Mouse (Mus musculus): ENCODE results near the gene 9230112D13Rik. TPM values are rescaled to one million over a fixed set of nuclear protein-coding genes. Genes with fewer than 3 reads are reported as not detected.

Gene 9230112D13Rik
- polyA plus RNA-seq, 1 experiment: not detected

- peak overlapping the region; percentile 77 for H3K4me3 ChIP-seq (ENCODE audit: low read depth, low read length)
- no peaks in the 10 kb centered on the region for H3K9me3 ChIP-seq (replicated peaks; ENCODE audit: control insufficient read depth, insufficient read depth, low read length, poor library complexity, severe bottlenecking)
- no peaks in the 10 kb centered on the region for H3K36me3 ChIP-seq (ENCODE audit: control insufficient read depth, insufficient read depth, low read length, poor library complexity, severe bottlenecking)
- no peaks in the 10 kb centered on the region for H3K27me3 ChIP-seq (ENCODE audit: control insufficient read depth, insufficient read depth, low read length, poor library complexity, severe bottlenecking)
- peak overlapping the region; percentile 93 for H3K9ac ChIP-seq (ENCODE audit: low read depth, poor library complexity, severe bottlenecking)
- TF ChIP-seq POLR2A (IDR thresholded peaks at IDR 0.05; ENCODE audit: insufficient read depth, low read length): peak; percentile 33
- TF ChIP-seq CTCF (IDR thresholded peaks at IDR 0.05; ENCODE audit: low read depth, low read length): no peak
- no peaks in the 10 kb centered on the region for H3K4me1 ChIP-seq (ENCODE audit: control insufficient read depth, insufficient read depth, low read length)
- peak overlapping the region; percentile 95 for H3K27ac ChIP-seq (ENCODE audit: insufficient read depth, low read length)
These were observed 25.9 kb upstream of the 9230112D13Rik start for GRCm38 (mm10) chr14:34548391-34549001.

GRCm38 (mm10) chr14:34544545-34544944 is 21.9 kb upstream of the 9230112D13Rik start:
- Histone ChIP-seq H3K36me3 (ENCODE audit: control insufficient read depth, insufficient read depth, low read length, poor library complexity, severe bottlenecking) (no peaks in the 10 kb centered on the region), H3K4me1 (ENCODE audit: control insufficient read depth, insufficient read depth, low read length) (peaks cover 4% of the 10 kb centered on the region), H3K27ac (ENCODE audit: insufficient read depth, low read length) (no peak overlapping the region), H3K9ac (ENCODE audit: low read depth, poor library complexity, severe bottlenecking) (no peak overlapping the region), H3K9me3 (replicated peaks; ENCODE audit: control insufficient read depth, insufficient read depth, low read length, poor library complexity, severe bottlenecking) (no peaks in the 10 kb centered on the region), H3K4me3 (ENCODE audit: low read depth, low read length) (no peak overlapping the region), H3K27me3 (ENCODE audit: control insufficient read depth, insufficient read depth, low read length, poor library complexity, severe bottlenecking) (no peaks in the 10 kb centered on the region)
- no peak for TF ChIP-seq POLR2A (IDR thresholded peaks at IDR 0.05; ENCODE audit: insufficient read depth, low read length)

GRCm38 (mm10) chr14:34544001-34544400 is 21.4 kb upstream of the 9230112D13Rik start:
- no peaks in the 10 kb centered on the region for H3K27me3 ChIP-seq (ENCODE audit: control insufficient read depth, insufficient read depth, low read length, poor library complexity, severe bottlenecking)
- H3K4me3 ChIP-seq (ENCODE audit: low read depth, low read length): no peak overlapping the region
- no peak for TF ChIP-seq CTCF (IDR thresholded peaks at IDR 0.05; ENCODE audit: low read depth, low read length)
- no peak for TF ChIP-seq POLR2A (IDR thresholded peaks at IDR 0.05; ENCODE audit: insufficient read depth, low read length)
- TF ChIP-seq EP300 (IDR thresholded peaks at IDR 0.05; ENCODE audit: insufficient read depth, low read depth, low read length): no peak

GRCm38 (mm10) chr14:34543596-34543995 is 21.0 kb upstream of the 9230112D13Rik start:
- Histone ChIP-seq H3K4me1 (ENCODE audit: control insufficient read depth, insufficient read depth, low read length) (peaks cover 4% of the 10 kb centered on the region), H3K4me3 (ENCODE audit: low read depth, low read length) (no peak overlapping the region), H3K27ac (ENCODE audit: insufficient read depth, low read length) (no peak overlapping the region), H3K36me3 (ENCODE audit: control insufficient read depth, insufficient read depth, low read length, poor library complexity, severe bottlenecking) (no peaks in the 10 kb centered on the region), H3K27me3 (ENCODE audit: control insufficient read depth, insufficient read depth, low read length, poor library complexity, severe bottlenecking) (no peaks in the 10 kb centered on the region), H3K9me3 (replicated peaks; ENCODE audit: control insufficient read depth, insufficient read depth, low read length, poor library complexity, severe bottlenecking) (no peaks in the 10 kb centered on the region), H3K9ac (ENCODE audit: low read depth, poor library complexity, severe bottlenecking) (no peak overlapping the region)
- no peak for TF ChIP-seq POLR2A (IDR thresholded peaks at IDR 0.05; ENCODE audit: insufficient read depth, low read length)
- TF ChIP-seq EP300 (IDR thresholded peaks at IDR 0.05; ENCODE audit: insufficient read depth, low read depth, low read length): no peak
- no peak for TF ChIP-seq CTCF (IDR thresholded peaks at IDR 0.05; ENCODE audit: low read depth, low read length)

More at GRCm38 (mm10) chr14:34544001-34544400, 21.4 kb upstream of the 9230112D13Rik start:
- Histone ChIP-seq H3K27ac (ENCODE audit: insufficient read depth, low read length) (no peak overlapping the region), H3K9ac (ENCODE audit: low read depth, poor library complexity, severe bottlenecking) (no peak overlapping the region), H3K9me3 (replicated peaks; ENCODE audit: control insufficient read depth, insufficient read depth, low read length, poor library complexity, severe bottlenecking) (no peaks in the 10 kb centered on the region), H3K4me1 (ENCODE audit: control insufficient read depth, insufficient read depth, low read length) (peaks cover 4% of the 10 kb centered on the region), H3K36me3 (ENCODE audit: control insufficient read depth, insufficient read depth, low read length, poor library complexity, severe bottlenecking) (no peaks in the 10 kb centered on the region)

GRCm38 (mm10) chr14:34541896-34542295 is 19.3 kb upstream of the 9230112D13Rik start:
- H3K9me3 ChIP-seq (replicated peaks; ENCODE audit: control insufficient read depth, insufficient read depth, low read length, poor library complexity, severe bottlenecking): no peaks in the 10 kb centered on the region
- no peak for TF ChIP-seq POLR2A (IDR thresholded peaks at IDR 0.05; ENCODE audit: insufficient read depth, low read length)
- TF ChIP-seq CTCF (IDR thresholded peaks at IDR 0.05; ENCODE audit: low read depth, low read length): no peak
- no peak for TF ChIP-seq EP300 (IDR thresholded peaks at IDR 0.05; ENCODE audit: insufficient read depth, low read depth, low read length)
- H3K36me3 ChIP-seq (ENCODE audit: control insufficient read depth, insufficient read depth, low read length, poor library complexity, severe bottlenecking): no peaks in the 10 kb centered on the region
- no peak overlapping the region for H3K27ac ChIP-seq (ENCODE audit: insufficient read depth, low read length)
- peaks cover 4% of the 10 kb centered on the region for H3K4me1 ChIP-seq (ENCODE audit: control insufficient read depth, insufficient read depth, low read length)
- no peaks in the 10 kb centered on the region for H3K27me3 ChIP-seq (ENCODE audit: control insufficient read depth, insufficient read depth, low read length, poor library complexity, severe bottlenecking)
- H3K4me3 ChIP-seq (ENCODE audit: low read depth, low read length): no peak overlapping the region
- H3K9ac ChIP-seq (ENCODE audit: low read depth, poor library complexity, severe bottlenecking): no peak overlapping the region

- Histone ChIP-seq H3K36me3 (ENCODE audit: control insufficient read depth, insufficient read depth, low read length, poor library complexity, severe bottlenecking) (no peaks in the 10 kb centered on the region), H3K4me3 (ENCODE audit: low read depth, low read length) (peak overlapping the region; percentile 62), H3K4me1 (ENCODE audit: control insufficient read depth, insufficient read depth, low read length) (peaks cover 4% of the 10 kb centered on the region), H3K27me3 (ENCODE audit: control insufficient read depth, insufficient read depth, low read length, poor library complexity, severe bottlenecking) (no peaks in the 10 kb centered on the region), H3K9me3 (replicated peaks; ENCODE audit: control insufficient read depth, insufficient read depth, low read length, poor library complexity, severe bottlenecking) (no peaks in the 10 kb centered on the region), H3K27ac (ENCODE audit: insufficient read depth, low read length) (peak overlapping the region; percentile 91), H3K9ac (ENCODE audit: low read depth, poor library complexity, severe bottlenecking) (peak overlapping the region; percentile 69)
- TF ChIP-seq EP300 (IDR thresholded peaks at IDR 0.05; ENCODE audit: insufficient read depth, low read depth, low read length): no peak
- TF ChIP-seq CTCF (IDR thresholded peaks at IDR 0.05; ENCODE audit: low read depth, low read length): no peak
- TF ChIP-seq POLR2A (IDR thresholded peaks at IDR 0.05; ENCODE audit: insufficient read depth, low read length): no peak
These were observed 18.1 kb upstream of the 9230112D13Rik start for GRCm38 (mm10) chr14:34540685-34541162.

Measured in ES-Bruce4 (cell line).